Mouse (Mus musculus) thymus, postnatal 0 days (tissue): ENCODE data around the gene Tmc7. TPM values are rescaled to one million over a fixed set of nuclear protein-coding genes. Genes with fewer than 3 reads are reported as not detected.

ENCODE experiments used
- DNase-seq: peaks from one replicate; pipeline ENCODE4 v3.0.0-alpha.2; 2015; ENCODE audit warnings: low spot score
- polyA plus RNA-seq: library from polyadenylated mRNA; unstranded; fragments of >200 nt; fragmentation: Nextera tagmentation; extraction: Ambion mirVana; gene quantifications from 2 replicates; pipeline ENCODE4 v1.2.1, GENCODE M21; 2015

The Tmc7 gene
- polyA plus RNA-seq, 1 experiment from 2014 or later: 0.78 TPM

- DNase-seq: no peak
Observed at GRCm38 (mm10) chr7:118590726-118591305, 6.3 kb upstream of the Tmc7 start.

- DNase-seq: no peak
Observed at GRCm38 (mm10) chr7:118585856-118586255, 1.3 kb upstream of the Tmc7 start.

GRCm38 (mm10) chr7:118584926-118585325 is 390 bp upstream of the Tmc7 start:
- no peak for DNase-seq

GRCm38 (mm10) chr7:118583821-118584220 is 715 bp downstream of the Tmc7 start:
- DNase-seq: no peak

GRCm38 (mm10) chr7:118579938-118580337 is 4.6 kb downstream of the Tmc7 start:
- no peak for DNase-seq

- no peak for DNase-seq
Observed at GRCm38 (mm10) chr7:118578269-118578668, 6.3 kb downstream of the Tmc7 start.

- no peak for DNase-seq
Observed at GRCm38 (mm10) chr7:118572039-118572438, 12.5 kb downstream of the Tmc7 start.

GRCm38 (mm10) chr7:118571350-118571749 is 13.2 kb downstream of the Tmc7 start:
- no peak for DNase-seq

GRCm38 (mm10) chr7:118569121-118569543 is 15.4 kb downstream of the Tmc7 start:
- DNase-seq: peak; percentile 9

GRCm38 (mm10) chr7:118554290-118554689 is 30.2 kb downstream of the Tmc7 start:
- DNase-seq: no peak

- no peak for DNase-seq
Observed at GRCm38 (mm10) chr7:118553881-118554280, 30.7 kb downstream of the Tmc7 start.

- peak; percentile 62 for DNase-seq
Observed at GRCm38 (mm10) chr7:118547451-118547850, 37.1 kb downstream of the Tmc7 start.

- DNase-seq: no peak
Observed at GRCm38 (mm10) chr7:118544128-118544527, 40.4 kb downstream of the Tmc7 start.

- no peak for DNase-seq
Observed at GRCm38 (mm10) chr7:118535076-118535475, 49.5 kb downstream of the Tmc7 start.

GRCm38 (mm10) chr7:118534326-118534725 is 50.2 kb downstream of the Tmc7 start:
- DNase-seq: no peak

- DNase-seq: peak; percentile 99
Observed at GRCm38 (mm10) chr7:118533178-118533578, 51.4 kb downstream of the Tmc7 start, which contains the start of gene Coq7. Gene Coq7 (minus strand): TSS chr7:118533356.

GRCm38 (mm10) chr7:118532519-118533177 is 51.9 kb downstream of the Tmc7 start:
- DNase-seq: peak; percentile 97

GRCm38 (mm10) chr7:118526967-118527366 is 57.6 kb downstream of the Tmc7 start:
- no peak for DNase-seq

- DNase-seq: no peak
Observed at GRCm38 (mm10) chr7:118522077-118522476, 62.5 kb downstream of the Tmc7 start.

- no peak for DNase-seq
Observed at GRCm38 (mm10) chr7:118519661-118520060, 64.9 kb downstream of the Tmc7 start.

GRCm38 (mm10) chr7:118518687-118519086 is 65.8 kb downstream of the Tmc7 start:
- peak; percentile 80 for DNase-seq

- no peak for DNase-seq
Observed at GRCm38 (mm10) chr7:118517819-118518218, 66.7 kb downstream of the Tmc7 start.

GRCm38 (mm10) chr7:118508556-118508955 is 76.0 kb downstream of the Tmc7 start:
- no peak for DNase-seq
